ENCODE assay signal across 7 mouse cellular contexts in the genomic region with DNA sequence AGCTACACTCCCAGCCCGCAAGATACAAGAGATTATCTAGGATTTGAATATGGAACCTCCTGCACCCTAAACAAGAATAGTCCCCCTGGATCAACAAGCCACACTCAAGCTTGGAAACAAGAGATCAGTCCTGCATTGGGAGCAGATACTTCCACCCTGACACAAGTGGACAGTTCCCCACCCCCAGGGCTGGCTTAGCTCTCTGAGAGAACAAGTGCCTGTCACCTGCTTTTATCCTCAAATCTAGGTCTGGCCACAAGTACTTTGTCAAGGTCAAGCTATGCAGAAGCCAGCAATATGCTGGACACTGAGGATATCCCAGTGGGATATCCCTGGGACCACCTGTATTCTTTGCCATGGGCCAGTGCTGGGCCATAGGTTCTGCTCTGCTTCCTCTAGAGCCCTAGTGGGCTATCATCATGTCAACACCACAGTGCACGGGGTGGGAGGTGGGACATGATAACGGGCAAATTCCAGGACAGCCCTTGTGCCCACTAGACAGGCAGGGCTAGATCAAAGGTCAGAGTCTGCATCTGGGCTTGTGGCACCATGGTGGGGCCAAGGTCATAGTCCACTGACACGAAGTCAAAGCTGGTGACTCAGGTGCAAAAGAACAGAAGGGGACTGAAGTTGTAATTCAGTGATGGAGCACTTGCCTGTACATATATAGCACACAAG. TPM values are rescaled to one million over a fixed set of nuclear protein-coding genes. Genes with fewer than 3 reads are reported as not detected.
DNase-seq lines count a peak whose midpoint lies in the region; ATAC-seq lines count a peak whose summit lies in the region.

No protein-coding gene starts in this region.

- H3K4me2 ChIP-seq in heart, embryonic 16.5 days (ENCODE audit: low read depth, low read length), result peak overlapping the region; percentile 76
- peak overlapping the region; percentile 84 for H3K4me2 ChIP-seq in limb, embryonic 11.5 days (ENCODE audit: low read depth, severe bottlenecking)
- peak overlapping the region; percentile 82 for H3K4me2 ChIP-seq in neural tube, embryonic 15.5 days

- peak; percentile 17 for DNase-seq in urinary bladder, adult 2 months (ENCODE audit: low spot score)
- DNase-seq in urinary bladder, postnatal 36 days (ENCODE audit: low spot score in 2 of 2), result no peak
- DNase-seq in limb, embryonic 11.5 days (ENCODE audit: low spot score), result no peak
- DNase-seq in ovary, postnatal 10 days (ENCODE audit: low spot score), result no peak
- no peak for DNase-seq in frontal cortex, postnatal 14 days (ENCODE audit: low spot score in 2 of 2)

- H3K36me3 ChIP-seq in heart, embryonic 16.5 days (ENCODE audit: control insufficient read depth, insufficient read depth), result peaks cover 21% of the 10 kb centered on the region
- H3K36me3 ChIP-seq in limb, embryonic 11.5 days (ENCODE audit: control insufficient read depth, insufficient read depth, low read length), result peaks cover 19% of the 10 kb centered on the region
- H3K36me3 ChIP-seq in neural tube, embryonic 15.5 days, result peaks cover 60% of the 10 kb centered on the region

- no peak for ATAC-seq in heart, embryonic 16.5 days (replicated peaks; ENCODE audit: extremely low read depth, insufficient read depth, low FRiP score)
- no peak for ATAC-seq in limb, embryonic 11.5 days (ENCODE audit: insufficient number of reproducible peaks, low FRiP score, low TSS enrichment, low read depth)
- ATAC-seq in neural tube, embryonic 15.5 days (ENCODE audit: low FRiP score), result no peak

- H3K27ac ChIP-seq in heart, embryonic 16.5 days (ENCODE audit: low read length), result peak overlapping the region; percentile 76
- no peak overlapping the region for H3K27ac ChIP-seq in limb, embryonic 11.5 days (replicated peaks; ENCODE audit: low read depth, low read length)
- H3K27ac ChIP-seq in neural tube, embryonic 15.5 days (replicated peaks), result peak overlapping the region; percentile 93

- 32% methylated on average over 4 of the region's 4 CpGs for WGBS in heart, embryonic 16.5 days
- 52% methylated on average over 4 of the region's 4 CpGs for WGBS in limb, embryonic 11.5 days
- 48% methylated on average over 4 of the region's 4 CpGs for WGBS in neural tube, embryonic 15.5 days

- H3K4me1 ChIP-seq in heart, embryonic 16.5 days (ENCODE audit: control insufficient read depth, insufficient read depth, low read length), result peaks cover 7% of the 10 kb centered on the region
- peaks cover 11% of the 10 kb centered on the region for H3K4me1 ChIP-seq in limb, embryonic 11.5 days (ENCODE audit: control insufficient read depth, insufficient read depth, low read length)
- peaks cover 27% of the 10 kb centered on the region for H3K4me1 ChIP-seq in neural tube, embryonic 15.5 days

- H3K27me3 ChIP-seq in heart, embryonic 16.5 days (ENCODE audit: control insufficient read depth, insufficient read depth, low read length), result no peaks in the 10 kb centered on the region
- H3K27me3 ChIP-seq in limb, embryonic 11.5 days (ENCODE audit: control insufficient read depth, insufficient read depth, low read length), result no peaks in the 10 kb centered on the region
- no peaks in the 10 kb centered on the region for H3K27me3 ChIP-seq in neural tube, embryonic 15.5 days (replicated peaks)

- H3K9me3 ChIP-seq in heart, embryonic 16.5 days (replicated peaks; ENCODE audit: control insufficient read depth, low read length), result no peaks in the 10 kb centered on the region
- H3K9me3 ChIP-seq in limb, embryonic 11.5 days (ENCODE audit: control insufficient read depth, low read length), result no peaks in the 10 kb centered on the region
- no peaks in the 10 kb centered on the region for H3K9me3 ChIP-seq in neural tube, embryonic 15.5 days (replicated peaks)

- peak overlapping the region; percentile 84 for H3K4me3 ChIP-seq in heart, embryonic 16.5 days (ENCODE audit: low read length)
- H3K4me3 ChIP-seq in limb, embryonic 11.5 days (ENCODE audit: low read depth, low read length), result peak overlapping the region; percentile 72
- peak overlapping the region; percentile 92 for H3K4me3 ChIP-seq in neural tube, embryonic 15.5 days (replicated peaks)

- H3K9ac ChIP-seq in heart, embryonic 16.5 days (ENCODE audit: low read length), result peak overlapping the region; percentile 85
- peak overlapping the region; percentile 76 for H3K9ac ChIP-seq in limb, embryonic 11.5 days (ENCODE audit: low read length)
- H3K9ac ChIP-seq in neural tube, embryonic 15.5 days (replicated peaks), result peak overlapping the region; percentile 85

RNA-seq across cellular contexts. Expression of gene Pcyt2, which starts 1.0 kb away (rescaled TPM):
- 87.2 and 120 TPM in 2 replicates for polyA plus RNA-seq in urinary bladder, adult 2 months (2012; rRNA removed)
- polyA plus RNA-seq in heart, embryonic 16.5 days (2015; fragmentation: Nextera tagmentation; extraction: Ambion mirVana), result 109 and 117 TPM in 2 replicates
- polyA plus RNA-seq in limb, embryonic 11.5 days (2014; fragmentation: Nextera tagmentation; extraction: Ambion mirVana), result 105 and 111 TPM in 2 replicates
- 224 and 248 TPM in 2 replicates for polyA plus RNA-seq in neural tube, embryonic 15.5 days (2015; fragmentation: Nextera tagmentation; extraction: Ambion mirVana)

RNA-seq across cellular contexts. Expression of gene Sirt7, which starts 8.3 kb away (rescaled TPM):
- 78.6 and 107 TPM in 2 replicates for polyA plus RNA-seq in urinary bladder, adult 2 months (2012; rRNA removed)
- polyA plus RNA-seq in heart, embryonic 16.5 days (2015; fragmentation: Nextera tagmentation; extraction: Ambion mirVana), result 21.1 and 28.1 TPM in 2 replicates
- 24.6 TPM in 2 replicates for polyA plus RNA-seq in limb, embryonic 11.5 days (2014; fragmentation: Nextera tagmentation; extraction: Ambion mirVana)
- polyA plus RNA-seq in neural tube, embryonic 15.5 days (2015; fragmentation: Nextera tagmentation; extraction: Ambion mirVana), result 43.2 and 45.1 TPM in 2 replicates

RNA-seq across cellular contexts. Expression of gene Npb, which starts 8.5 kb away (rescaled TPM):
- 0.40 and 0.62 TPM in 2 replicates for polyA plus RNA-seq in urinary bladder, adult 2 months (2012; rRNA removed)
- 13.6 and 15.5 TPM in 2 replicates for polyA plus RNA-seq in heart, embryonic 16.5 days (2015; fragmentation: Nextera tagmentation; extraction: Ambion mirVana)
- polyA plus RNA-seq in limb, embryonic 11.5 days (2014; fragmentation: Nextera tagmentation; extraction: Ambion mirVana), result 1.4 TPM in 1 of 2 replicates, not detected in the other
- polyA plus RNA-seq in neural tube, embryonic 15.5 days (2015; fragmentation: Nextera tagmentation; extraction: Ambion mirVana), result 0.86 and 3.2 TPM in 2 replicates

RNA-seq across cellular contexts. Expression of gene Mafg, which starts 16.6 kb away (rescaled TPM):
- 50.1 and 62.5 TPM in 2 replicates for polyA plus RNA-seq in urinary bladder, adult 2 months (2012; rRNA removed)
- 14.7 and 19.1 TPM in 2 replicates for polyA plus RNA-seq in heart, embryonic 16.5 days (2015; fragmentation: Nextera tagmentation; extraction: Ambion mirVana)
- polyA plus RNA-seq in limb, embryonic 11.5 days (2014; fragmentation: Nextera tagmentation; extraction: Ambion mirVana), result 22.6 and 24.2 TPM in 2 replicates
- polyA plus RNA-seq in neural tube, embryonic 15.5 days (2015; fragmentation: Nextera tagmentation; extraction: Ambion mirVana), result 40.1 and 41.0 TPM in 2 replicates

RNA-seq across cellular contexts. Expression of gene Anapc11, which starts 18.5 kb away (rescaled TPM):
- polyA plus RNA-seq in urinary bladder, adult 2 months (2012; rRNA removed), result 112 and 116 TPM in 2 replicates
- polyA plus RNA-seq in heart, embryonic 16.5 days (2015; fragmentation: Nextera tagmentation; extraction: Ambion mirVana), result 179 and 193 TPM in 2 replicates
- 214 and 223 TPM in 2 replicates for polyA plus RNA-seq in limb, embryonic 11.5 days (2014; fragmentation: Nextera tagmentation; extraction: Ambion mirVana)
- polyA plus RNA-seq in neural tube, embryonic 15.5 days (2015; fragmentation: Nextera tagmentation; extraction: Ambion mirVana), result 206 and 208 TPM in 2 replicates
